Mouse (Mus musculus): ENCODE results near the gene Nkx6-1. TPM values are rescaled to one million over a fixed set of nuclear protein-coding genes. Genes with fewer than 3 reads are reported as not detected.
A peak's percentile ranks its signal among the peaks of the same experiment; 100 is the strongest.

The Nkx6-1 gene
- polyA plus RNA-seq, 1 experiment from 2014 or later = 0.87 TPM

DNA sequence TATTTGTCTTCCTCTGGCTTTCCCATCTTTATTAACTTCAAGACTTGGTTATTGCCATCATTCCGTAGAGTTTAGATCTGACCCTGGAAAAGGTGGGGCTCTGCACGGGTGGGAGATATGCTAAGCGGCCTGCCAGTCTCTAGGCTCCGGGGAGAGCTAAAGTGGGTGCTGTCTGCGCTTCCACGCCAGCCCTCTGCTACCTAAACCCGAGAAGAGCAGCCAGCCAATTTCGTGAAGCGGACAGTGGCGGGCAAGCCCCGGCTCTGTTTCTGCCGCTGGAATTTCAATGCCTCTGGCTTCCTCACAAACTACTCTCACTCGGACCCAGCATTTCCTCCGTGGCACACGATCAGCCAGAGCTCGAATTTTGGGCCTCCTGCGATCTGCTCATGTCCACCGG, 1.9 kb upstream of the Nkx6-1 start:
- no peaks in the 10 kb centered on the region for H3K36me3 ChIP-seq
- H3K9me3 ChIP-seq = no peaks in the 10 kb centered on the region
- H3K4me3 ChIP-seq = no peak overlapping the region
- peaks cover 89% of the 10 kb centered on the region for H3K27me3 ChIP-seq (ENCODE audit: insufficient read depth, poor library complexity, severe bottlenecking)
- no peak for DNase-seq (ENCODE audit: low spot score)
- H3K4me1 ChIP-seq = peaks cover 23% of the 10 kb centered on the region
- under 1% methylated on average over 18 of the region's 18 CpGs for WGBS
- no peak overlapping the region for H3K27ac ChIP-seq

DNA sequence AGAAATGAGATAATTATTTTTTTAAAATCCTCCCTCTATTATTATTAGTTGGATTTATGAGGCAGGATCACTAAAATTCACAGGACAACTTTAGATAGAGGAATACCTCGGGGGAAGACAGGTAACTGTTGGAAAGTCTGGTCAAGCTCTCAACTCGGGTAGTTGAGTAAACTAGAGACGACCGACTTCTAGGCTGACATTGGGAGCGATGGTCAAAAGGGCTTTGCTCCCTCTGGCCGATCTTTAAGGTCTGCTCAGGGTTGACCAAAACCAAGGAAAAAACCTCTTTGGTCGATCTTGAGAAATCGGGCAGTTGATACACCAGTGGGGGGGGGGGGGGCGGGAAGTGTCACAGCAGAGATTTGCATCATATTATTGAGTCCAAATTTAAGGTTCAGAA, 1.3 kb upstream of the Nkx6-1 start:
- H3K4me1 ChIP-seq = peaks cover 23% of the 10 kb centered on the region
- 0 out of 2 replicates have a peak overlapping the region, but pooled peaks have one; percentile 66 for H3K4me3 ChIP-seq
- H3K27ac ChIP-seq = no peak overlapping the region
- no peaks in the 10 kb centered on the region for H3K9me3 ChIP-seq
- DNase-seq (ENCODE audit: low spot score) = no peak
- H3K36me3 ChIP-seq = no peaks in the 10 kb centered on the region
- H3K27me3 ChIP-seq (ENCODE audit: insufficient read depth, poor library complexity, severe bottlenecking) = peaks cover 95% of the 10 kb centered on the region
- under 1% methylated on average over 9 of the region's 9 CpGs for WGBS

DNA sequence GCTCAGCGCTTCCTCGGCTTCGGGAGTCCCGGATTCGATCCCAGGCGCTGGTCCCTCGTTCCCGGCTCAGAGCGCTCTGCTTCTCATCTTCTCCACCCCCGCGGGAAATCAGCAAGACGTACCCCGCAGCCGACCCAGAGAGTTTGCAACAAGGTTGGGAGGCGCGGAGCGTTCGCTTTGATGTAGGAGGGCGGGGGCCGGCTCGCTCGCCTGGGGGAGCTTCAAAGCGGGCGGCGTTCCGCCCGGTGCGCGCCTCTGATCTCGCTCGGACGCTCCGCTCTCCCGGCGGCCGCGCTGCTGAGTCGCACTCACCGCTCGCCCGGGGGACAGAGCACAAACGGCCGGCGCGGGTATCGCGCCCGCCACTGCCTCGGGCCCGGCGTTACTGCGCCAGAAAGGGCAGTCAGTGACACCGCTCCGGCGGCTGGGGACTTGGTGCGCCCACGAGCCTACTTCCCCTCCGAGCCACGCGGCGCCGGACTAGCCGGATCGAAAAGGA, 324 bp downstream of the Nkx6-1 start:
- Histone ChIP-seq H3K4me3 (peak overlapping the region; percentile 66), H3K4me1 (peaks cover 25% of the 10 kb centered on the region), H3K27me3 (ENCODE audit: insufficient read depth, poor library complexity, severe bottlenecking) (peaks cover 99% of the 10 kb centered on the region), H3K27ac (no peak overlapping the region), H3K9me3 (no peaks in the 10 kb centered on the region), H3K36me3 (no peaks in the 10 kb centered on the region)
- no peak for DNase-seq (ENCODE audit: low spot score)
- under 1% methylated on average over 61 of the region's 64 CpGs for WGBS

DNA sequence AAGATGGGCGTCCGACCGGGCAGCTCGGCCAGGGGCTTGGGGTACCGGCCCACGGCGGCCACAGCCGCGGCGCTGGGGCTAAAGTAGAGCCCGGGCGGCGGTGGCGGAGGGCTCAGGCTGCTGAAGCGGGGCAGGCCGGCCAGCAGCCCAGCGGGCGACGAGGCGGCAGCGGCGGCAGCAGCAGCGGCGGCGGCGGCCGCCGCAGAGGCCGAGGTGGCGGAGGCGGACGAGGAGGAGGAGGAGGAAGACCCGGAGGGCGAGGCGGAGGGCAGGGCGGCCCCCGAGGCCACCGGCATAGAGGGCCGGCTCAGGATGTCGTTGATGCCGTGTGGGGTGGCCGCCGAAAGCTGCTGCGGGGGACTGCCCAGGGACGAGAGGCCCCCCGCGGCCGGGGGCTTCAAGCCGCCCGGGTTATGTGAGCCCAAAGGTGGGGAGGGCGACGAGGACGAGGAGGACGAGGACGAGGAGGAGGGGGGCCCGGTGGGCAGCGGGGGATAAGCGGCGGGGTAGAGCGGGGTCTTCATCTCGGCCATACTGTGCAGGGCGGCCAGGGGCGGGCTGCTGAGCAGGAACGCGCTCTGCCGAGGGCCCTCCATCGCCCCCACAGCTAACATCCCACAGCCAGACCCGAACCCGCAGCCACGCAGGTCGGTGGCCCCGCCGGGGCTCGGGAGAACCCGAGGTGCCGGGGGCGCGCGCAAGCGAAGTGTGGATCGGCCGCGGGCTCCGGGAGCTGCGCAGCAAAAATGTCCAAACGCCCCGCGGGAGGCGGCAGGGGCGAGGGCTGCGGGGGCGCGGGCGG, 974 bp downstream of the Nkx6-1 start:
- H3K4me3 ChIP-seq = peak overlapping the region; percentile 66
- H3K4me1 ChIP-seq = peaks cover 29% of the 10 kb centered on the region
- no peaks in the 10 kb centered on the region for H3K9me3 ChIP-seq
- peaks cover 99% of the 10 kb centered on the region for H3K27me3 ChIP-seq (ENCODE audit: insufficient read depth, poor library complexity, severe bottlenecking)
- DNase-seq (ENCODE audit: low spot score) = no peak
- under 1% methylated on average over 82 of the region's 94 CpGs for WGBS
- H3K27ac ChIP-seq = peak overlapping the region; percentile 72; the same call in 1 of the 2 replicates
- H3K36me3 ChIP-seq = no peaks in the 10 kb centered on the region

DNA sequence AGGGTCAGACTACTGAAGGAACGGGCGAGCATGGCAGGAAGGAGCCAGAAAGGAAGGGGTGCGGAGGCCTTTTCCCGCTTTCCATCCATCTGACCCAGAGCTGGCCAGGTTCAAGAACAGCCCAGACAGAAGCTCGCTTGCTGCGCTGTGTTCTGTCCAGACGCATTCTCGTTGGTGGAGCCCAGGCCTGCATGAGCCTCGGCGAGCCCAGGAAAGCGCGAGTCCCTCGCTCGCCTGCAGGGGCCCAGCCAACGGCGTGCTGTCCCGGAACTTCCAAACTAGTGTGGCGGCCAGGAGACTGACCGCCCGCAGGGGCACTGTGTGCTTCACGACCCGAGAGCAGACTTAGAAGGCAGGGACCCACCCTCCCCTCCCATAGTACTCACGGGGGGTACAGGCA, 1.6 kb downstream of the Nkx6-1 start:
- WGBS = under 1% methylated on average over 23 of the region's 23 CpGs
- no peaks in the 10 kb centered on the region for H3K9me3 ChIP-seq
- no peaks in the 10 kb centered on the region for H3K36me3 ChIP-seq
- DNase-seq (ENCODE audit: low spot score) = peak; percentile 87
- peaks cover 29% of the 10 kb centered on the region for H3K4me1 ChIP-seq
- H3K27ac ChIP-seq = peak overlapping the region; percentile 72; the same call in 1 of the 2 replicates
- peak overlapping the region; percentile 66 for H3K4me3 ChIP-seq
- peaks cover 94% of the 10 kb centered on the region for H3K27me3 ChIP-seq (ENCODE audit: insufficient read depth, poor library complexity, severe bottlenecking)

DNA sequence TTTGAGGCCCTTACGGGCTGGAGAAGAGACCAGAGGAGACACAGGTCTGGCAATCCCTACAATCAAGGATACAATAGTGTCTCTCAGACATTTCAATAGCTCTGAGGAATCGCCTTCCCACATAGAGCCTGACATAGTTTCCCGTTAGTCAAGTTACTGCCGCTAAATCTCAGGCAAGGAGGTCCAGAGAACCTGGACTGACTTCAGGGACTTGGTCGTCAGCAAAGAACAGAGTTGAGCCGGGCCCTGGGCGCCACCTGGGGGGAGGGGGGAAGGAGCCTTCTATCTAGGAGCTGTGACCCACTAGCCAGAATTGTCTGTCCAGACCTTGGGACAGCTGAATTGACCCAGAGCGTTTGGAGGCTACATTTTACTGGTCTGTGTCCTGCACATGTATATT, 2.3 kb downstream of the Nkx6-1 start:
- Histone ChIP-seq H3K4me1 (peaks cover 29% of the 10 kb centered on the region), H3K9me3 (no peaks in the 10 kb centered on the region), H3K27ac (no peak overlapping the region), H3K27me3 (ENCODE audit: insufficient read depth, poor library complexity, severe bottlenecking) (peaks cover 92% of the 10 kb centered on the region), H3K4me3 (no peak overlapping the region; the same call in 1 of the 2 replicates), H3K36me3 (no peaks in the 10 kb centered on the region)
- WGBS = 3% methylated on average over 8 of the region's 8 CpGs
- no peak for DNase-seq (ENCODE audit: low spot score)

DNA sequence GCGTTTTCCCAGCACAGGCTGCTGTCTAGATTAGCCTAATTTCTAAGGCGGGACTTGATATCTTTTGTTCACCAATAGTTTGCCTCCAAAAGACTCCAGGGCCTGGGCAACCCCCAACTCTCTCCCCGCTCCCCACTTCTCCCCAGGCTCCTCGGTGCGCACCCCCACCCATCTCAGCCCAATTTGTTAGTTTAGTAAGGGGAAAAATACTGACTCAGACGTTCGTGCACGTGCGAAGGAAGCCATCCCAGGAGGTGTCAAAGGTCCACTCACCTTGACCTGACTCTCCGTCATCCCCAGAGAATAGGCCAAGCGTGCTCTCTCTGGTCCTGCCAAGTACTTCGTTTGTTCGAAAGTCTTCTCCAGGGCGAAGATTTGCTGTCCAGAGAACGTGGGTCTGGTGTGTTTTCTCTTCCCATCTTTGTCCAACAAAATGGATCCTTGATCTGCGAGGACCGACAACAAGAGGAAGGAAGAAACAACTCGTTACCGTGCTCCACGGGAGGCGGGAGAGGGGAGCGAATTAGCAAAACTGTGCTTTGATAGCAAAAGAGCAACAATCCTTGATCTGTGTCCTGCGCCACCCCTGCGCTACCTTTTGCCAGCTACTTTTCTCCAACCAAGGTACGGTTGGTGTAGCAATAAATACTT, 3.1 kb downstream of the Nkx6-1 start:
- H3K9me3 ChIP-seq = no peaks in the 10 kb centered on the region
- WGBS = under 1% methylated on average over 25 of the region's 25 CpGs
- DNase-seq (ENCODE audit: low spot score) = no peak
- peaks cover 29% of the 10 kb centered on the region for H3K4me1 ChIP-seq
- H3K36me3 ChIP-seq = no peaks in the 10 kb centered on the region
- peaks cover 92% of the 10 kb centered on the region for H3K27me3 ChIP-seq (ENCODE audit: insufficient read depth, poor library complexity, severe bottlenecking)
- no peak overlapping the region; the same call in 1 of the 2 replicates for H3K4me3 ChIP-seq
- no peak overlapping the region for H3K27ac ChIP-seq

DNA sequence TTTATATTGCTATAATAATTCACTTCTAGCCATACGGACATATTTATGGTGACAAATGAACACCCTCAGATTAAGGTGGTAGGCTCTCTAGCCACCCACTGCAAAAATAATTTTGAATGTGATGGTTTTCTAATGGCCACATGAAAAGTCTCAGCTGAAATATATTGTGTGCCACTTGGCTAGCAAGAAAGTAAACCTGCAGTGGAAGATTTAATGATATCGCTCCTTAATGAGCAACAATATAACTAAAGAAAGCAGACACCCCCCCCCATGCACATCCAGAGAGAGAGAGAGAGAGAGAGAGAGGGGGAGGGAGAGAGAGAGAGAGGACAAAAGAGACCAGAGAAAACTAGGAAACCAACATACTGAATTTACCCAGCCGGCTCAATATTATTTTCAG, 4.1 kb downstream of the Nkx6-1 start:
- 5% methylated on average over 3 of the region's 3 CpGs for WGBS
- DNase-seq (ENCODE audit: low spot score) = no peak
- Histone ChIP-seq H3K4me1 (peaks cover 29% of the 10 kb centered on the region), H3K36me3 (no peaks in the 10 kb centered on the region), H3K27me3 (ENCODE audit: insufficient read depth, poor library complexity, severe bottlenecking) (peaks cover 92% of the 10 kb centered on the region), H3K27ac (no peak overlapping the region), H3K4me3 (no peak overlapping the region), H3K9me3 (no peaks in the 10 kb centered on the region)

DNA sequence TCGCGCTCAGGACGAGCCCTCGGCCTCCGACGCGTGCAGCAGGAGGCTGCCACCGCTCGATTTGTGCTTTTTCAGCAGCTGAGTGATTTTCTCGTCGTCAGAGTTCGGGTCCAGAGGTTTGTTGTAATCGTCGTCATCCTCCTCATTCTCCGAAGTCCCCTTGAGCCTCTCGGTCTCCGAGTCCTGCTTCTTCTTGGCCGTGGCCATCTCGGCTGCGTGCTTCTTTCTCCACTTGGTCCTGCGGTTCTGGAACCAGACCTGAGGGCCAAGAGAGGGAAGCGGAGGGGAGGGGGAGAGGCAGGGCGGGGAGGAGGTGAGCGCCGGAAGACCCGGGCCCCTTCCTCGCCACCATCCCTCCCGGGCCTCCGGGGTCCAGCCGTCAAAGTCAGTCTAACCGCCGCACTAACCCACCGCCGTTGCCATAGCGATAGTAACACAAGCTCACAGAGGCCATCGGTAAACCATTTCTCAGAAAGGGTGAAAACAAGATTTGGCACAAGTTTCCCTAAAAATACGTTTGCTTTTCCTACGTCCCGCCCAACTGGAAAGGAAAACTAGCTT, 5.3 kb downstream of the Nkx6-1 start:
- Histone ChIP-seq H3K27me3 (ENCODE audit: insufficient read depth, poor library complexity, severe bottlenecking) (peaks cover 92% of the 10 kb centered on the region), H3K9me3 (no peaks in the 10 kb centered on the region), H3K4me3 (peak overlapping the region; percentile 40), H3K36me3 (no peaks in the 10 kb centered on the region), H3K4me1 (peaks cover 20% of the 10 kb centered on the region), H3K27ac (no peak overlapping the region)
- no peak for DNase-seq (ENCODE audit: low spot score)
- under 1% methylated on average over 39 of the region's 39 CpGs for WGBS

DNA sequence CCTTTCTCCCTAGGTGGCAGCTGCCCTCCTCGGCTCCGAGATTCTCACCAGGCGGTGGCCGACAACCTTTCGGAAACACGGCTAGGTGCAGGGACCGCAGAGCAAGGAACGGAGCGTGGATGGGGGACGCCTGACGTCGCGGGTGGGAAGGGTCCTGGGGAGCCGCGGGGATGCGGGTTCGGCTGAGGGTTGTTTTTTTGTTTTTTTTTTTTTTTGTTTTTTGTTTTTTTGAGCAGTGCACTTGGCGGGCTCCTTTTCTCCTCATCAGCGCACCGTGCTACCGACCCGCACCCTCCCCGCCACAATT, 5.9 kb downstream of the Nkx6-1 start:
- Histone ChIP-seq H3K27me3 (ENCODE audit: insufficient read depth, poor library complexity, severe bottlenecking) (peaks cover 92% of the 10 kb centered on the region), H3K27ac (no peak overlapping the region), H3K9me3 (no peaks in the 10 kb centered on the region), H3K4me3 (peak overlapping the region; percentile 40), H3K4me1 (peaks cover 15% of the 10 kb centered on the region), H3K36me3 (no peaks in the 10 kb centered on the region)
- WGBS = under 1% methylated on average over 23 of the region's 23 CpGs
- no peak for DNase-seq (ENCODE audit: low spot score)

DNA sequence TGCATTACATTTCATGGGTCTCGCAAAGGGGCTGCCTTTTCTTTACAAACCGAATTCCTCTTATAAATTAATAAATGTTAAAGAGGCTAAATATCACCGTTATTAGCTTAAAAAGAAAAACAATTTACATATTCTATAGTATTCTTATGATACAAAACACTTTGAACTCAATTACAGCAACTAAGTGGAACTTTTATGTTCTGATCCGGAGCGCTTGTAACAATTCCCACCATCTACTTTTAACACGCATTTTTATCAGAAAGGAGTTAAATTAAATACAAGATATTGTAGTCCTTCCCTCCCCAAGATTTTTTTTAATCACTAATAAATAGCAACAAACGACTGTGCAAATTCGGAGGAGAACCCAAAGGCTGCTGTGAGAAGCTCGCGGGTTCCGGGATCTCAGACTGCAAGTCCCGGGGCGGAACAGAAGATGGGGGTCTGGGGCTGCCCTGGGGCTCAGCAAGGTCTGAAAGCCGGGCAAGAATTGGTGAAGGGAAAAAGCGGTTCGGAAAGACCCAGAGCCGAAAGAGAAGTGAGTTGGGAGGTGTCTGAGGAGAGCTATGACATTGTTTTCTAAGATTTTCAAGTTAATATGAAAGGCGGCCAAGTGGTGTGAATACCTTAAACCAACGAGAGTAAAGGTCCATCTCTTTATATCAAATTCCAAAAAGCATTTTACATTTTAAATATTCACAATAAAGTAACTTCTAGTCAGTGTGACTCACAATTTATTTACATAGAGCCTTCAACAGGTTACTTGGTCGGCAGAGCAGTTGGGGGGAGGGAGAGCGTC, 6.4 kb downstream of the Nkx6-1 start:
- no peak for DNase-seq (ENCODE audit: low spot score)
- H3K9me3 ChIP-seq = no peaks in the 10 kb centered on the region
- H3K27ac ChIP-seq = no peak overlapping the region
- peak overlapping the region; percentile 40; the same call in 1 of the 2 replicates for H3K4me3 ChIP-seq
- under 1% methylated on average over 21 of the region's 21 CpGs for WGBS
- peaks cover 92% of the 10 kb centered on the region for H3K27me3 ChIP-seq (ENCODE audit: insufficient read depth, poor library complexity, severe bottlenecking)
- H3K4me1 ChIP-seq = peaks cover 9% of the 10 kb centered on the region
- no peaks in the 10 kb centered on the region for H3K36me3 ChIP-seq

DNA sequence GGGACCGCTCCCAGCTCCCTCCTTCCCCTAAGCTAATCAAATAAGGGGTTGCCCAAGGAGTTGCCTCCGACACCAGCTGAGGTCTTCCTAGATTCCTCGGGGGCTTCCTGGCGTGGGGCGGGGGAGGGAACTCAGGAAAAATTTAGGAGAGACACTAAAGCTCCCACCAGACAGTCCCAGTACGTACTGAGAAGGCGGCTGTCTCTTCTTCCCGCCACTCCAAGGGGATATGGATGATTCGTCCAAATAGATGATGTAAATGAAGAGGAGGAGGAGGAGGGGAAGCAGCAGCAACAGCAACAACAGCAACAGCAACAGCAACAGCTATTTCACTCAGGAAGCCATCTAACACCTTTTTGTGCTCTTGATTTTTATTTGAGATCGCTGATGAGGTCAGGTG, 7.1 kb downstream of the Nkx6-1 start:
- no peak overlapping the region for H3K4me3 ChIP-seq
- under 1% methylated on average over 10 of the region's 10 CpGs for WGBS
- H3K36me3 ChIP-seq = no peaks in the 10 kb centered on the region
- H3K27me3 ChIP-seq (ENCODE audit: insufficient read depth, poor library complexity, severe bottlenecking) = peaks cover 92% of the 10 kb centered on the region
- H3K27ac ChIP-seq = no peak overlapping the region
- DNase-seq (ENCODE audit: low spot score) = no peak
- H3K9me3 ChIP-seq = no peaks in the 10 kb centered on the region
- 0 out of 2 replicates have a peak, but pooled peaks cover 6% of the 10 kb centered on the region for H3K4me1 ChIP-seq
